Mouse (Mus musculus) liver, adult 2 months (tissue): ENCODE results near the gene Hist1h4j. TPM values are rescaled to one million over a fixed set of nuclear protein-coding genes. Genes with fewer than 3 reads are reported as not detected.

Source experiments
- DNase-seq: peaks from one replicate; pipeline ENCODE4 v3.0.0-alpha.2; 2011; ENCODE audit warnings: low read depth, low spot score; ENCODE audit errors: extremely low read depth
- H3K27ac ChIP-seq: fragments of 200-500 bp; replicated peaks from 2 replicates; pipeline ENCODE4 v1.5.1; 2012; ENCODE audit warnings: low read depth, mild to moderate bottlenecking, control low read depth, inconsistent platforms, low read length; ENCODE audit not compliant: insufficient read depth
- H3K27me3 ChIP-seq: fragments of 200-500 bp; 2 replicates; pipeline ENCODE4 v1.6.1; 2012; ENCODE audit warnings: mild to moderate bottlenecking, moderate library complexity, low read length, inconsistent platforms; ENCODE audit not compliant: control insufficient read depth, insufficient read depth
- H3K36me3 ChIP-seq: fragments of 200-500 bp; 2 replicates; pipeline ENCODE4 v1.6.1; 2012; ENCODE audit warnings: low read length, inconsistent platforms; ENCODE audit not compliant: control insufficient read depth, insufficient read depth
- H3K4me1 ChIP-seq: fragments of 200-500 bp; 2 replicates; pipeline ENCODE4 v1.6.1; 2011; ENCODE audit warnings: low read length; ENCODE audit not compliant: control insufficient read depth, insufficient read depth
- H3K4me3 ChIP-seq: fragments of 200-500 bp; 2 replicates; pipeline ENCODE4 v1.5.1; 2011; ENCODE audit warnings: low read depth, mild to moderate bottlenecking, control low read depth, low read length, moderate library complexity; ENCODE audit not compliant: insufficient read depth
- H3K79me2 ChIP-seq: fragments of 200-500 bp; 2 replicates; pipeline ENCODE4 v1.6.1; 2012; ENCODE audit warnings: inconsistent platforms, mild to moderate bottlenecking, low read length, moderate library complexity; ENCODE audit not compliant: control insufficient read depth, insufficient read depth
- H3K9ac ChIP-seq: fragments of 200-500 bp; 2 replicates; pipeline ENCODE4 v1.6.1; 2012; ENCODE audit warnings: low read depth, mild to moderate bottlenecking, control low read depth, inconsistent platforms, low read length
- CTCF ChIP-seq: fragments of 200-500 bp; IDR thresholded peaks from 2 replicates; pipeline ENCODE4 v1.5.1; 2011; ENCODE audit warnings: low read depth, low read length, control low read depth
- POLR2A ChIP-seq: fragments of 200-500 bp; IDR thresholded peaks from 2 replicates; pipeline ENCODE4 v1.6.1; 2011; ENCODE audit warnings: low read length, control low read depth; ENCODE audit not compliant: insufficient read depth; ENCODE audit errors: extremely low read depth
- WGBS: fragments of 180-500 bp; shearing (Covaris S2); methylation state at CpG from one replicate; pipeline ENCODE4 v1.1.7; 2018; 5-methylcytosine and 5-hydroxymethylcytosine counted together
- polyA plus RNA-seq: library from polyadenylated mRNA; depleted of rRNA; stranded (reverse); fragments of >200 nt; gene quantifications from 2 replicates; pipeline ENCODE4 v1.2.3, GENCODE M21; 2012
- total RNA-seq: library from RNA; depleted of rRNA; stranded (reverse); fragments of >200 nt; gene quantifications from 2 replicates; pipeline ENCODE4 v1.2.3, GENCODE M21; 2014

Hist1h4j gene
- total and polyA plus RNA-seq, 2 experiments, result 0.31 to 21.5 TPM

DNA sequence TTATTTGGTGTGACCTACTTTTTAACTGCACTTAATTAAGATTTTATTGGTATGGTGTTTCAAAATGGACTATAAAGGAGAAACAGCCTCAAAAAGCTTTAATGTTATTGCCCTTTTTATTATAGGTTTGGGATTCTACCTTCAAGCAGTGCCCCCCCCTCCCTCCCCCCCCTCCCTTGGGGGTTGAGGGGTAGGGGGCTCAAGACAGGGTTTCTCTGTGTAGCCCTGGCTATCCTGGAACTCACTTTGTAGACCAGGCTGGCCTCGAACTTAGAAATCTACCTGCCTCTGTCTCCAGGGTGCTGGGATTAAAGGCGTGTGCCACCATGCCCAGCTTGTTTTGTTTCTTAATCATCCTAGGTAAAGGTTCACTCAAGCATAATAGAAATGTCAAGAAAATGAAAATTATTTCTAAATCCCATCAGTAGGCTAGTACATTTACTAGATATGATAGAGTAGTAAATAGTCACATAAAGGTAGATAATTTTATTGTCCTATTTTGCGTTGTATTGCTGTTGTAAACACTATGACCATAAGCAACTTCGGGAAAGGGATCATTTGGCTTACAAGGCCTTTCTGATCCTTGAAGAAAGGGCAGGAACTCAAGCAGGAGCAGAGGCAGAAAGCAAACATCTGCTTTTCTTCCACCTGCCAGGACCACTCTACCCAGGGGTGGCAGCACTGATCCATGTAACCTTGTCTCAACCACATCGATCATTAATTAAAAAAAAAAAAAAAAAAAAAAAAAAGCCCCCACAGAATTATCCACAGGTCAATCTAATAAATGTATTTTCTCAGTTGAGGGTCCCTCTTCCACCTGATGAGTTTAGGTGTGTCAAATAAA, 11.6 kb upstream of the Hist1h4j start:
- H3K79me2 ChIP-seq, result no peaks in the 10 kb centered on the region
- H3K4me1 ChIP-seq, result peaks cover 9% of the 10 kb centered on the region; the same call in 1 of the 2 replicates
- DNase-seq, result no peak
- TF ChIP-seq POLR2A (no peak), CTCF (no peak)
- no peak overlapping the region for H3K27ac ChIP-seq
- H3K27me3 ChIP-seq, result no peaks in the 10 kb centered on the region
- no peak overlapping the region for H3K9ac ChIP-seq
- H3K36me3 ChIP-seq, result no peaks in the 10 kb centered on the region
- 55% methylated on average over 5 of the region's 5 CpGs for WGBS
- H3K4me3 ChIP-seq, result no peak overlapping the region

DNA sequence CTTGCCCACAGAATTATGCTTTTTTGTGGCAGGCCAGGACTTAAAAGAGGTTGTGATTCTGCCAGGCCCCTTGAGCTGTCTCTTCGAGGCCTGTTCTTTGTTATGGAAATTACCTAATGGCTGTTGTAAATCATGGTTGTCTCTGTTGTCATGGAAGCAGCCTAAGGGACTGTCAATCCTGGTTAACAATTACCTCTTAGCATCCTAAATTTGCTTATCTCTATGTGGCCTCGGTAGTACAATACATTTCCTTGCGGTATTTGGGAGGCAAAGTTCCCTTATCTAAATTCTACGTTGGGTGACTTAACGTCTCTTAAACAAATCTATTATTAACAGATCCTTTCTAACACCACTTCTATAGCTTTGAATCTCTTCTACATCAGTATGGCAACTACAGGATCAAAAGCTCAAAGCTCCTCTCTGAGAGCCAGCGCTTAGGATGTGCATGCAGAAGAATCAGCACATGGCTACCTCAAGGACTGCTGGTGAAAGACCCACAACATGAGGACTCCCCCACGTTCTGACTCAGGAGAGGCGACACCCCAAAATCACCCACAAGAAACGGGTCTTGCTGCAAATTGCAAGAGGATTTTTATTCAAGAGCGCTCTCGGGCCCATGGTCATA, 6.8 kb upstream of the Hist1h4j start:
- WGBS, result 68% methylated on average over 11 of the region's 11 CpGs
- no peak overlapping the region for H3K27ac ChIP-seq
- H3K36me3 ChIP-seq, result no peaks in the 10 kb centered on the region
- no peak overlapping the region for H3K9ac ChIP-seq
- TF ChIP-seq CTCF (no peak), POLR2A (no peak)
- no peak overlapping the region for H3K4me3 ChIP-seq
- DNase-seq, result no peak
- H3K27me3 ChIP-seq, result no peaks in the 10 kb centered on the region
- no peaks in the 10 kb centered on the region for H3K4me1 ChIP-seq
- H3K79me2 ChIP-seq, result no peaks in the 10 kb centered on the region

DNA sequence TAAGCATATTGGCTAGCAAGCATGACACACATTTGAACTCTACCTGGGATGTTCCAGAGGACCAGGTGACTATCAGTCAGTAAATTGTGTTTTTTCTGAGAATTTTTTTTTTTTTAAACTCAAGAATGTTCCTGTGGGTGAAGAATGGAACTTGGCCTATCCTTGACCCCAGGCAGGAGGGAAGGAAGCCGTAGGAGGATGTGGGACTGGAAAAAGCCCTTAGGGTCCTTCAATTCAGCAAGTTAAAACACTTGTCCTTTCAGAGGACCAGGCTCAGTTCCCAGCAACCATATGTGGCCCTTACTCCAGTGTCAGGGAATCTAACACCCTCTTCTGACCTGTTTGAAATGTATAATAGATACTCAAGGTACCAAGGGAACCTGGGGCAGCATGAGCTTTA, 5.3 kb upstream of the Hist1h4j start:
- H3K9ac ChIP-seq, result no peak overlapping the region
- 70% methylated on average over 1 of the region's 1 CpGs for WGBS
- no peaks in the 10 kb centered on the region for H3K36me3 ChIP-seq
- no peak overlapping the region for H3K4me3 ChIP-seq
- H3K27ac ChIP-seq, result no peak overlapping the region
- DNase-seq, result no peak
- no peaks in the 10 kb centered on the region for H3K79me2 ChIP-seq
- no peak for TF ChIP-seq POLR2A
- no peak for TF ChIP-seq CTCF
- H3K4me1 ChIP-seq, result peaks cover 2% of the 10 kb centered on the region
- no peaks in the 10 kb centered on the region for H3K27me3 ChIP-seq

DNA sequence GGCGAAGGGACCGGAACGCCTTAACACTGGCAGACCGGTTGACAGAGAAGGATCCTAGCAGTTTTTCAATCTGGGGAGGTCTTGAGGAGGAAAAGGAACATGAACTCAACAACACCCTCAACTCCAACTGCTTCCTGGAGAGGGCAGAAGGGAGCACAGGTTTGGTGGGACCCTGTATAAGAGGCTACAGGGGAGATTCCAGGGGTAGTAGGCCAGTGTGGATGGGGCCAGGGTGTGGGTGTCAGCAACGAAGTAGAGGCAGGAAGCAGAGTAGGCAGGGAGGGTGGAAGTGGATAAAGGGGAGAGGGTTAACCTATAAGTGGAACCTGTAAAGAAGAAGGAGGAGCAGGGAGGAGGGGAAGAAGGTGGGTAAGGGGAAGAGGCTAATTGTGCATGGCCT, 1.4 kb upstream of the Hist1h4j start:
- TF ChIP-seq POLR2A, result no peak
- Histone ChIP-seq H3K27me3 (no peaks in the 10 kb centered on the region), H3K27ac (no peak overlapping the region), H3K36me3 (no peaks in the 10 kb centered on the region), H3K4me3 (no peak overlapping the region), H3K79me2 (no peaks in the 10 kb centered on the region), H3K4me1 (peaks cover 7% of the 10 kb centered on the region), H3K9ac (no peak overlapping the region)
- no peak for DNase-seq
- 85% methylated on average over 5 of the region's 5 CpGs for WGBS

DNA sequence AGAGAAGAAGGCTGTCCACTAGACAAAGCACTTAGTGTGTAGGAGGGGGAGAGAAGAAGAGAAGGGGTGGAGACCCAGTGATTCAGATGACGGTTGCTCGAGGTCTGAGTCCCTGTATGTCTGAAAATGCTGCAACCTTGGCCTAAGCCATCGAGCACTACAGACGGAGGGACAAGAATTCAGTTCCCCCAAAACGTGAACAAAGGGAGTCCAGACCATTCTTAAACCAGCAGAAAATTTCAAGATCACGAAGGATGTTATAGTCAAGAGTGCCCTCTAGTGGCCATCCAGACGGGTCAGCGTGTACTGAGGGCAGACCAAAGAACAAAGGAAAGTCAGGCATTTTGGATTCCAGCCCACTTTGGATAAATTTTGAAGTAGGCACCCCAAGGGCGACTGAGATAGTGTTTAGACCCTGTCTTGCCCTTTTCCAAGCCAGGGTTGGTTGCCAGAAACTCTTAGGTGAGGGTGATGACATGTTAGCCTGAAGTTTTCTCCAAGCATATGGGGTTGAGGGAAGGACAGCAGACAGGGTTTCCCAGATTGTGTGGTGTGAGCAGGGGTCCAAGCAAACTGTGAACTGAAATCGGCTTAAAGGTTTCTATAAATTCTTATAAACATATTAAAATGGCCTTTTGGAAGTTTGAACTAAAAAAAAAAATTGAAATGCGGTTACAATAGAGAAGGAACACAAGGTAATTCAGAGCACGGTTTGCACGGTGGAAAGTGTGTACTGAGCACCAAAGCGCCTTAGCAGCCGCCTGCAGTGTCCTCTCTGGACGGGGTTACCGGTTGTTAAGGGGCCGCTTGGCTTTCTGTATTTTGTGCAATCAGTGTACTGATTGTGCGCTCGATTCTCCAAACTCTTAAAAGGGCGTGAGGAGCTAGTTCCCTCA, 606 bp upstream of the Hist1h4j start:
- no peaks in the 10 kb centered on the region for H3K27me3 ChIP-seq
- 0 out of 2 replicates have a peak overlapping the region, but pooled peaks have one; percentile 12 for H3K27ac ChIP-seq
- no peaks in the 10 kb centered on the region for H3K79me2 ChIP-seq
- TF ChIP-seq POLR2A (no peak), CTCF (peak; percentile 66; the same call in 1 of the 2 replicates)
- H3K36me3 ChIP-seq, result no peaks in the 10 kb centered on the region
- DNase-seq, result peak; percentile 73
- 2% methylated on average over 21 of the region's 21 CpGs for WGBS
- H3K4me1 ChIP-seq, result peaks cover 7% of the 10 kb centered on the region
- H3K9ac ChIP-seq, result peak overlapping the region; percentile 29; the same call in 1 of the 2 replicates
- peak overlapping the region; percentile 93 for H3K4me3 ChIP-seq
